Mouse (Mus musculus) G1E-ER4 (cell line): ENCODE measurements around the gene Spag6. TPM values are rescaled to one million over a fixed set of nuclear protein-coding genes. Genes with fewer than 3 reads are reported as not detected.

Experiments used
- GATA1 ChIP-seq: IDR thresholded peaks from one replicate; pipeline ENCODE4 v1.8.0; 2012; ENCODE audit warnings: low read length, inconsistent platforms
- polyA plus RNA-seq: library from polyadenylated mRNA; stranded (reverse); fragments of >175 nt; gene quantifications from 2 replicates; pipeline ENCODE4 v1.2.3, GENCODE M21; 2012

The Spag6 gene
- polyA plus RNA-seq, 1 experiment = 0.66 TPM

DNA sequence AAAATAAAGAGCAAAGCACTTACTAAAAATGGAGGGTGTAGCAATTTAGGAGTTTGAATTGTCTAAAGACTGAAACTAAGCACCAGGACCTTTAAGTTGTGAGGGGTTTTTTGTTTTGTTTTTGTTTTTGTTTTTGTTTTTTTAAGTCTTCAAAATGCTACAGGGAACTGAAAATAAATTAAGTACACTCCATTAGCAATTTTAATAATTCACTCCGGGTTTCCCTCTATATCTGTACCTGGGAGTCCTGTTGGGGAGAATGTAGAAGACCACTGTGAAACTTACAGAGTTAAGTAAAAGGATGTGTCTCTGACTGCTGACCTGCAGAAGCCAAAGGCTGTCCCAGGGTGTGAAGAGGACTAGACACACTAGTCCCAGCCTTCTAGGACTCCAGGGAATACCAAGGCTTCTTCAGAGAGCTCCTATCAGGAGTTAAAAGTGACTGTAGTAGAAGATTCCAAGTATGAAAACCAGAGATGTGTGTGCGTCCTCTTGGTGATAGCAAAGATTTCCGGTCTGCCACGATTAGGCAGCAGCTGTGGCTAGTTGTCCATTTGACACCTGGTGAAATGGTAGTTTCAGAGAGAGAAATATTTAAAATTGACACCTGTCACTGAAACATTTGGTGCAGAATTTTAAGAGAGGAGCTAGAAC lies 3.9 kb downstream of the Spag6 start:
- no peak for TF ChIP-seq GATA1

GRCm38 (mm10) chr2:18698663-18699385 lies 5.0 kb downstream of the Spag6 start:
- no peak for TF ChIP-seq GATA1

DNA sequence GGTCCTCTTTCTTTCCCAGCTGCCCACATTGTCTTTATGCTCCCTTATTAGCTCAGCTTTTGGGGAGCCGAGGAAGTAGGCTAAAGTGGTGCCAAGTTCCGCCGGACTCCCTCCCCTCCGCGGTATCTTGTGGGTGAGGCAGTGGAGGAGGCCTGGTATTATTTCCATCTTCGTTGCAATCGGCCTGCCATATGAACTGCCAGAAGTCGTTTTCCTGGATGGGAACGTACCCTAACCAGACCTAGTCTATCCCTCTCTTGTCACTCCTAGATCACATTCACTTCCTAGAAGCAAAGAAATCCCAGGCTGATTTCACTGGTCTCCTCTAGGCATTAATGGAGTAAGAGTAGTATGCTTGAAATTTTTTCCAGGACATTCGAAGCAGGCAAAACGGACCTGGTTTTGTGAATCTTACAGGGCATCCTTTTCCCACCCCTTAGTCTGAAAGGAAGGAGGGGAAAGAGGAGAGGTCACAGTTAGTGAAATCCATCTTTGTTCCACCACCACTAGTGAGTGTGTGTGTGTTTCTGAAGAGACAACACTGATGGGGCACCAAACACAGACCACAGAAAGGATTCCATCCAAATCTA lies 5.7 kb downstream of the Spag6 start:
- no peak for TF ChIP-seq GATA1

- no peak for TF ChIP-seq GATA1
Observed at GRCm38 (mm10) chr2:18710356-18710755, 16.5 kb downstream of the Spag6 start.

DNA sequence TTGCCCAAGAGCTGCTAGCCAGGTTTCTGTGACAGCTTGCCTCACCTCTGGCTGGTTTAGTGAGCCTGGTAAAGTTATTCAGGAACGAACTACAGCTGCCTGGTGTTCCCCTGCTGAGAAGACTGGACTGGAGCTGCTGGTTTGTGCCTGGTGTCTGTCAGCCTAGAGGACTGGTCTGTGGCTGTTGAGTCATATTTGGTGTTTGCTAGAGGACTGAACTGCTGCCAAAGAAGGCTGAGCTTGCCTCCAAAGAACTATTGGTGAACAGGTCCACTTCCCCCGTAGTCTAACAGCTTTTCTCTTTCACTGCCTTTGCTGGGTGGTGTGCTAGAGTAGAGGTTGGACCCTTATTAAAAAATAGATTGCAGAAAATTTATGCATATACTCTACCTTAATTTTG lies 19.2 kb downstream of the Spag6 start:
- TF ChIP-seq GATA1 = no peak

GRCm38 (mm10) chr2:18714337-18714736 lies 20.5 kb downstream of the Spag6 start:
- no peak for TF ChIP-seq GATA1

GRCm38 (mm10) chr2:18718521-18718920 lies 24.7 kb downstream of the Spag6 start:
- no peak for TF ChIP-seq GATA1

- no peak for TF ChIP-seq GATA1
Observed at GRCm38 (mm10) chr2:18722208-18722830, 28.5 kb downstream of the Spag6 start.

DNA sequence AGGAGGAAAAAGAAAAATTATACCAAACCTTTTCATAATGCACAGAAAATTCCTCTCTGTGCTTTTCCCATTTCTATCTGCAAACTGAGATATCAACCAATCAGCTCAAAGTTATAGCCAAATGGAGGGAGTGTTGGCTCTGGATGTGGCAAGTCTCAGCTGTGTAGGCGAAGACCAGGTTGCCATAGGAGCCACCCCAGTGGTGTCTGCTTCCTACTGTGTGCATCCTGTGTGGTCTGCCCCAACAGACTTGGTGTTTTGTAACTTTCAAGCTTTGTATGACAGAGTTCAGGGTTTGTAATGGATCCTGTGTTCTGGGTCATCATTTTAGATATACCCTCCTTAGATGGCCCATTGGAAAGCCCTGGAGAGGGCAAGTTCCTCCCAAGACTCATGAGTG lies 30.6 kb downstream of the Spag6 start:
- no peak for TF ChIP-seq GATA1

DNA sequence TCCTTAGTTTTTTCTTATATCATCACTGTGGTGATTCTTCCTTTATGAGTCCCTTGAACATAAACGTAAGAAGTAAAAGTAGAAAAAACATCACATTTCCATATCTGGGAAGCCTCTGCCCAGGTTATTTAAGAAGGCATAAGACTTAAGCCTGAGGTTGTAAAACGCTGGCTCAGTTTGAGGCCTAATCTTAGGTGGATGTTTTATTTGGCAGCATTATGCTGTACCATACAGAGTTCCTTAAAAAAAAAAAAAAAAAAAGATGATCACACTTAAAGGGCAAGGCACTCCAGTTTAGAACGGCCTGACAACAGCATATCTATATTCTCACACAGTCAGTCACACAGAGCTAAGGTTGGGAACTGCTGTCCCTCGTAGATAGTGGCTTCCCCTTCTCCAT lies 32.0 kb downstream of the Spag6 start:
- no peak for TF ChIP-seq GATA1

DNA sequence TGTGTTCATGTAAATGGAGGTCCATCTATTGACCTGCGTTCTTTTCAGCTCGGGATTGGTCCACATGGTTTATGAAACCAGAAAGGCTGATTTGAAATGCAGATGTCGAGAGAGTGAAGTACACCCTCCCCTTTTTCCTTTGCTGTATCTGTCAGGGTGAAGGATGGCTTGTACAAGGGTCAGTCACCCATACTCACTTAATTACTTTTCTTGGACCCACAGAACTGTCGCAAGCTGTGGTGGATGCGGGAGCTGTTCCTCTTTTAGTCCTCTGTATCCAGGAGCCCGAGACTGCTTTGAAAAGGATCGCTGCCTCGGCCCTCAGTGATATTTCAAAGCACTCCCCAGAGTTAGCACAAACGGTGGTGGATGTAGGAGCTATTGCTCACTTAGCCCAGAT lies 37.9 kb downstream of the Spag6 start:
- no peak for TF ChIP-seq GATA1

- no peak for TF ChIP-seq GATA1
Observed at GRCm38 (mm10) chr2:18734394-18735127, 40.7 kb downstream of the Spag6 start.

DNA sequence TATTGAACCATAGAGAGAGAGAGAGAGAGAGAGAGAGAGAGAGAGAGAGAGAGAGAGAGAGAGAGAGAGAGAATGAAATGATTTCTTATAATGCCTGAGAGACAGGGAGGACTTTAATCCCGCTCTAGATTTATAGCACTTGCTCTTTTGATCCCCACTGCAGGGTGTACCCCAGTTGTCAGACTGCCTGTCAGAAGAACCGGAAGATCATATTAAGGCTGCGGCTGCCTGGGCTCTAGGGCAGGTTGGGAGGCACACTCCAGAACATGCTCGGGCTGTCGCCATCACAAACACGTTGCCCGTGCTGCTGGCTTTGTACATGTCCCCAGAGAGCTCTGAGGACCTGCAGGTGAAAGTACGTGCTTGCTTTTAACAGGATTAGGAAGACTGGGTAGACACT lies 43.2 kb downstream of the Spag6 start:
- TF ChIP-seq GATA1 = no peak

DNA sequence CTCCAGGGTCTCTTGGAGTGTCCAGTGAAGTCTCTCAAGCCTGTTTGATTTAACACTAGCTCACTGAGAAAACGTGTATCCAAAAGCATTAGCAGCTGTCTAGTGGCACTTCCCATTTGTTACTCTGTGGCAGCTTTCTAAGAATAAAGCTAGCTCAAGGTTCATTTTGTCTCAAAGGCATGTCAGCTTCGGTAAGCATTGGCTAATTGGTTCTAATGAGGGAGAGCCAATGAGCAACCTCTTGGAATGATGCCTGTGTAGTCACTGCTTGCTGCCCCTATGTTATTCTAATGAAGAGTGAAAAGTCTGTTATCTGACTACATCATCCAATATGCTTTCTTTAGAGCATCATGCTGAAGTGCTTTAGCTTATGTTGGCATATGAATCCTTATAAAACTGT lies 45.4 kb downstream of the Spag6 start:
- TF ChIP-seq GATA1 = no peak

GRCm38 (mm10) chr2:18756144-18756543 lies 62.3 kb downstream of the Spag6 start:
- no peak for TF ChIP-seq GATA1

DNA sequence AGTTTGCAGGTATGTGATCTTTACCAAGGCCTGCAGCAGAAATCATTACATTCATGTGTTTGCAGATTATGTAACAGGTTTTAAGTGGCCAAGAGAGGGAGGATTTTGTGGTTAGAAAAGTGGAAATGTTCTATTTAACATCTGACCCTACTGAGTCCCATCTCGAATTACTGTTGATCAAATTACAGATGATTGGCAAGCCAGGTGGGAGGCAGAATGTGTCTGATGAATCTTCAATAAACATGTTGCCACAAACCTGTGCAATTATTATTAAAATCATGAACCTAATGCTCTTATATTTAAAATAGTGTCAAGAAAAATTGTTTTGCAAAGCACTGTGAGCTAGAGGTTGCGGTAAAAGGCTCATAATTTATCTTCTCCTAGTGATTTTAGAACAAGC lies 71.0 kb downstream of the Spag6 start:
- no peak for TF ChIP-seq GATA1
